Mouse (Mus musculus) embryonic facial prominence, embryonic 13.5 days (tissue): ENCODE data around the gene BC107364. TPM values are rescaled to one million over a fixed set of nuclear protein-coding genes. Genes with fewer than 3 reads are reported as not detected.
A peak's percentile ranks its signal among the peaks of the same experiment; 100 is the strongest.
"Not testable (repeated sequence)": the region's sequence is repeated elsewhere in the genome, so short reads cannot be mapped to it uniquely, and the experiment has no call there.

Experiments used
- ATAC-seq: fragments of 200-750 bp; cut with Nextera tagmentation; 2 replicates; pipeline ENCODE4 v1.8.0; 2017; ENCODE audit warnings: low read depth; ENCODE audit not compliant: insufficient number of reproducible peaks, insufficient read depth, low FRiP score, low TSS enrichment
- H3K27ac ChIP-seq: fragments of 300-500 bp; sonication (generic); 2 replicates; pipeline ENCODE4 v1.5.1; 2015; ENCODE audit warnings: moderate library complexity, mild to moderate bottlenecking, inconsistent platforms
- H3K27me3 ChIP-seq: fragments of 300-500 bp; sonication (generic); 2 replicates; pipeline ENCODE4 v1.6.1; 2015; ENCODE audit warnings: mild to moderate bottlenecking, inconsistent platforms
- H3K36me3 ChIP-seq: fragments of 300-500 bp; sonication (generic); 2 replicates; pipeline ENCODE4 v1.6.1; 2015; ENCODE audit warnings: mild to moderate bottlenecking, inconsistent platforms
- H3K4me1 ChIP-seq: fragments of 300-500 bp; sonication (generic); 2 replicates; pipeline ENCODE4 v1.6.1; 2015; ENCODE audit warnings: inconsistent platforms
- H3K4me2 ChIP-seq: fragments of 300-500 bp; sonication (generic); 2 replicates; pipeline ENCODE4 v1.6.1; 2015; ENCODE audit warnings: moderate library complexity, mild to moderate bottlenecking, inconsistent platforms
- H3K4me3 ChIP-seq: fragments of 300-500 bp; sonication (generic); 2 replicates; pipeline ENCODE4 v1.5.1; 2015; ENCODE audit warnings: mild to moderate bottlenecking, inconsistent platforms
- H3K9ac ChIP-seq: fragments of 300-500 bp; sonication (generic); 2 replicates; pipeline ENCODE4 v1.6.1; 2015; ENCODE audit warnings: mild to moderate bottlenecking, inconsistent platforms
- H3K9me3 ChIP-seq: fragments of 300-500 bp; sonication (generic); 2 replicates; pipeline ENCODE4 v1.6.1; 2016; ENCODE audit warnings: inconsistent platforms
- WGBS: fragments of 180-500 bp; shearing (Covaris S2); methylation state at CpG from one replicate; pipeline ENCODE4 v1.1.7; 2015; ENCODE audit warnings: mixed read lengths; 5-methylcytosine and 5-hydroxymethylcytosine counted together
- polyA plus RNA-seq: library from polyadenylated mRNA; unstranded; fragments of >200 nt; fragmentation: Nextera tagmentation; extraction: Ambion mirVana; gene quantifications from 2 replicates; pipeline ENCODE4 v1.2.1, GENCODE M21; 2015

Gene BC107364
- polyA plus RNA-seq, 1 experiment from 2014 or later: 0.20 TPM

- Histone ChIP-seq H3K9ac (no peak overlapping the region), H3K27me3 (no peaks in the 10 kb centered on the region), H3K36me3 (no peaks in the 10 kb centered on the region), H3K4me1 (peaks cover 9% of the 10 kb centered on the region; the same call in 1 of the 2 replicates), H3K4me3 (no peak overlapping the region), H3K27ac (no peak overlapping the region), H3K9me3 (no peaks in the 10 kb centered on the region), H3K4me2 (no peak overlapping the region)
- WGBS: 100% methylated on average over 1 of the region's 1 CpGs
- no peak for ATAC-seq
These were observed 43.5 kb upstream of the BC107364 start for GRCm38 (mm10) chr3:96495490-96496210.

- ATAC-seq: no peak
- WGBS: over 99% methylated on average over 3 of the region's 3 CpGs
These were observed 42.8 kb upstream of the BC107364 start for GRCm38 (mm10) chr3:96494912-96495311.

GRCm38 (mm10) chr3:96494456-96494855 lies 42.4 kb upstream of the BC107364 start:
- H3K4me3 ChIP-seq, H3K4me1 ChIP-seq, H3K9ac ChIP-seq, H3K27ac ChIP-seq, ATAC-seq, H3K9me3 ChIP-seq, H3K4me2 ChIP-seq, H3K27me3 ChIP-seq, H3K36me3 ChIP-seq: not testable (repeated sequence)
- WGBS: 93% methylated on average over 7 of the region's 11 CpGs

More at GRCm38 (mm10) chr3:96494912-96495311, 42.8 kb upstream of the BC107364 start:
- Histone ChIP-seq H3K9me3 (no peaks in the 10 kb centered on the region), H3K4me1 (peaks cover 9% of the 10 kb centered on the region; the same call in 1 of the 2 replicates), H3K9ac (no peak overlapping the region), H3K4me2 (no peak overlapping the region), H3K27ac (no peak overlapping the region), H3K4me3 (no peak overlapping the region), H3K36me3 (no peaks in the 10 kb centered on the region), H3K27me3 (no peaks in the 10 kb centered on the region)

- 0 out of 2 replicates have a peak overlapping the region, but pooled peaks have one; percentile 24 for H3K4me2 ChIP-seq
- peak overlapping the region; percentile 78; the same call in 1 of the 2 replicates for H3K27ac ChIP-seq
- not testable (repeated sequence) for H3K27me3 ChIP-seq, H3K4me3 ChIP-seq, H3K9me3 ChIP-seq, H3K9ac ChIP-seq, H3K4me1 ChIP-seq, ATAC-seq, H3K36me3 ChIP-seq
- WGBS: 53% methylated on average over 7 of the region's 8 CpGs
These were observed 37.5 kb upstream of the BC107364 start for GRCm38 (mm10) chr3:96489636-96490035.

GRCm38 (mm10) chr3:96488907-96489629 lies 37.0 kb upstream of the BC107364 start:
- under 1% methylated on average over 9 of the region's 31 CpGs for WGBS
- not testable (repeated sequence) for H3K9ac ChIP-seq, H3K4me2 ChIP-seq, H3K36me3 ChIP-seq, H3K4me1 ChIP-seq, H3K9me3 ChIP-seq
- H3K27ac ChIP-seq: peak overlapping the region; percentile 89
- H3K4me3 ChIP-seq: peak overlapping the region; percentile 28
- peak; percentile 50 for ATAC-seq
- H3K27me3 ChIP-seq: peaks cover 12% of the 10 kb centered on the region

GRCm38 (mm10) chr3:96488290-96488906 lies 36.3 kb upstream of the BC107364 start:
- H3K4me1 ChIP-seq, H3K9me3 ChIP-seq, H3K36me3 ChIP-seq: not testable (repeated sequence)
- peak overlapping the region; percentile 42 for H3K4me3 ChIP-seq
- H3K27me3 ChIP-seq: peaks cover 12% of the 10 kb centered on the region
- H3K4me2 ChIP-seq: peak overlapping the region; percentile 62
- H3K9ac ChIP-seq: peak overlapping the region; percentile 65; the same call in 1 of the 2 replicates
- peak; percentile 86 for ATAC-seq
- WGBS: 0% methylated on average over 4 of the region's 55 CpGs
- H3K27ac ChIP-seq: peak overlapping the region; percentile 79

- Histone ChIP-seq H3K27ac (peak overlapping the region; percentile 79), H3K9me3 (no peaks in the 10 kb centered on the region), H3K4me3 (peak overlapping the region; percentile 42), H3K9ac (peak overlapping the region; percentile 65), H3K4me2 (peak overlapping the region; percentile 62), H3K36me3 (no peaks in the 10 kb centered on the region), H3K27me3 (peaks cover 13% of the 10 kb centered on the region), H3K4me1 (peaks cover 7% of the 10 kb centered on the region; the same call in 1 of the 2 replicates)
- ATAC-seq: no peak
- 4% methylated on average over 25 of the region's 26 CpGs for WGBS
These were observed 35.6 kb upstream of the BC107364 start for GRCm38 (mm10) chr3:96487596-96488289.

GRCm38 (mm10) chr3:96486828-96487559 lies 34.9 kb upstream of the BC107364 start:
- not testable (repeated sequence) for H3K9ac ChIP-seq, H3K9me3 ChIP-seq, H3K27ac ChIP-seq, H3K36me3 ChIP-seq, H3K4me1 ChIP-seq
- WGBS: 7% methylated on average over 9 of the region's 38 CpGs
- ATAC-seq: peak; percentile 83
- Histone ChIP-seq H3K27me3 (peaks cover 16% of the 10 kb centered on the region), H3K4me2 (peak overlapping the region; percentile 62), H3K4me3 (peak overlapping the region; percentile 42)

- not testable (repeated sequence) for H3K9ac ChIP-seq, H3K9me3 ChIP-seq, H3K4me2 ChIP-seq, H3K4me1 ChIP-seq, H3K4me3 ChIP-seq, H3K36me3 ChIP-seq, H3K27ac ChIP-seq
- 1% methylated on average over 4 of the region's 34 CpGs for WGBS
- peak; percentile 45 for ATAC-seq
- H3K27me3 ChIP-seq: peaks cover 16% of the 10 kb centered on the region
These were observed 34.1 kb upstream of the BC107364 start for GRCm38 (mm10) chr3:96486064-96486827.

- H3K4me2 ChIP-seq: peak overlapping the region; percentile 14; the same call in 1 of the 2 replicates
These were observed 33.3 kb upstream of the BC107364 start for GRCm38 (mm10) chr3:96485361-96485760.

More at GRCm38 (mm10) chr3:96485361-96485760, 33.3 kb upstream of the BC107364 start:
- Histone ChIP-seq H3K4me1 (peaks cover 7% of the 10 kb centered on the region; the same call in 1 of the 2 replicates), H3K27ac (no peak overlapping the region), H3K36me3 (no peaks in the 10 kb centered on the region), H3K4me3 (no peak overlapping the region), H3K9me3 (no peaks in the 10 kb centered on the region), H3K27me3 (peaks cover 21% of the 10 kb centered on the region), H3K9ac (no peak overlapping the region)
- 86% methylated on average over 2 of the region's 2 CpGs for WGBS
- ATAC-seq: no peak
